Mouse (Mus musculus) right cerebral cortex, postnatal 4 days (tissue): ENCODE results near the gene Tmod1.

Source experiments
- DNase-seq: peaks from one replicate; pipeline ENCODE4 v3.0.0-alpha.2; 2022

Gene Tmod1

GRCm38 (mm10) chr4:46138287-46139222 is 99.8 kb downstream of the Tmod1 start, which contains the start of the genes Ncbp1 and Tstd2:
Gene Ncbp1, plus strand, starts transcription at chr4:46138613.
Gene Tstd2, minus strand, starts transcription at chr4:46138694.
- DNase-seq: peak; percentile 92

GRCm38 (mm10) chr4:46144323-46144722 is 105.6 kb downstream of the Tmod1 start:
- peak; percentile 19 for DNase-seq

- no peak for DNase-seq
These were observed 108.1 kb downstream of the Tmod1 start for GRCm38 (mm10) chr4:46146881-46147280.

- DNase-seq: no peak
These were observed 113.3 kb downstream of the Tmod1 start for GRCm38 (mm10) chr4:46151903-46152544.

- no peak for DNase-seq
These were observed 125.3 kb downstream of the Tmod1 start for GRCm38 (mm10) chr4:46164027-46164426.
